Mouse (Mus musculus): ENCODE measurements around the gene Mmab. TPM values are rescaled to one million over a fixed set of nuclear protein-coding genes. Genes with fewer than 3 reads are reported as not detected.

Gene Mmab
- polyA plus RNA-seq, 1 experiment: 36.7 TPM

- H3K4me1 ChIP-seq (ENCODE audit: control insufficient read depth, insufficient read depth, insufficient read length, low read length): peaks cover 2% of the 10 kb centered on the region; the same call in 1 of the 2 replicates
- H3K27ac ChIP-seq (replicated peaks; ENCODE audit: low read depth, low read length): no peak overlapping the region
- no peak overlapping the region for H3K4me3 ChIP-seq (ENCODE audit: insufficient read depth, low read depth, low read length)
Observed at GRCm38 (mm10) chr5:114456995-114457605, 13.2 kb upstream of the Mmab start.

GRCm38 (mm10) chr5:114456287-114456686 is 12.4 kb upstream of the Mmab start:
- Histone ChIP-seq H3K27ac (replicated peaks; ENCODE audit: low read depth, low read length) (no peak overlapping the region), H3K4me3 (ENCODE audit: insufficient read depth, low read depth, low read length) (no peak overlapping the region), H3K4me1 (ENCODE audit: control insufficient read depth, insufficient read depth, insufficient read length, low read length) (no peaks in the 10 kb centered on the region)

GRCm38 (mm10) chr5:114449011-114449410 is 5.2 kb upstream of the Mmab start:
- no peak overlapping the region for H3K4me3 ChIP-seq (ENCODE audit: insufficient read depth, low read depth, low read length)
- no peaks in the 10 kb centered on the region for H3K4me1 ChIP-seq (ENCODE audit: control insufficient read depth, insufficient read depth, insufficient read length, low read length)
- no peak overlapping the region for H3K27ac ChIP-seq (replicated peaks; ENCODE audit: low read depth, low read length)

- H3K4me1 ChIP-seq (ENCODE audit: control insufficient read depth, insufficient read depth, insufficient read length, low read length): no peaks in the 10 kb centered on the region
- no peak overlapping the region for H3K27ac ChIP-seq (replicated peaks; ENCODE audit: low read depth, low read length)
- peak overlapping the region; percentile 72 for H3K4me3 ChIP-seq (ENCODE audit: insufficient read depth, low read depth, low read length)
Observed at GRCm38 (mm10) chr5:114444368-114444692, 470 bp upstream of the Mmab start.

- H3K4me3 ChIP-seq (ENCODE audit: insufficient read depth, low read depth, low read length): no peak overlapping the region
- H3K27ac ChIP-seq (replicated peaks; ENCODE audit: low read depth, low read length): no peak overlapping the region
- H3K4me1 ChIP-seq (ENCODE audit: control insufficient read depth, insufficient read depth, insufficient read length, low read length): no peaks in the 10 kb centered on the region
Observed at GRCm38 (mm10) chr5:114435588-114435987, 8.3 kb downstream of the Mmab start.

GRCm38 (mm10) chr5:114434359-114434758 is 9.5 kb downstream of the Mmab start:
- H3K4me1 ChIP-seq (ENCODE audit: control insufficient read depth, insufficient read depth, insufficient read length, low read length): no peaks in the 10 kb centered on the region
- no peak overlapping the region for H3K27ac ChIP-seq (replicated peaks; ENCODE audit: low read depth, low read length)
- no peak overlapping the region for H3K4me3 ChIP-seq (ENCODE audit: insufficient read depth, low read depth, low read length)

- H3K4me1 ChIP-seq (ENCODE audit: control insufficient read depth, insufficient read depth, insufficient read length, low read length): no peaks in the 10 kb centered on the region
- no peak overlapping the region for H3K27ac ChIP-seq (replicated peaks; ENCODE audit: low read depth, low read length)
- no peak overlapping the region for H3K4me3 ChIP-seq (ENCODE audit: insufficient read depth, low read depth, low read length)
Observed at GRCm38 (mm10) chr5:114429781-114430180, 14.1 kb downstream of the Mmab start.

- Histone ChIP-seq H3K27ac (replicated peaks; ENCODE audit: low read depth, low read length) (no peak overlapping the region), H3K4me1 (ENCODE audit: control insufficient read depth, insufficient read depth, insufficient read length, low read length) (no peaks in the 10 kb centered on the region), H3K4me3 (ENCODE audit: insufficient read depth, low read depth, low read length) (no peak overlapping the region)
Observed at GRCm38 (mm10) chr5:114428621-114429020, 15.2 kb downstream of the Mmab start.

- Histone ChIP-seq H3K4me3 (ENCODE audit: insufficient read depth, low read depth, low read length) (no peak overlapping the region), H3K27ac (replicated peaks; ENCODE audit: low read depth, low read length) (no peak overlapping the region), H3K4me1 (ENCODE audit: control insufficient read depth, insufficient read depth, insufficient read length, low read length) (no peaks in the 10 kb centered on the region)
Observed at GRCm38 (mm10) chr5:114426732-114427131, 17.1 kb downstream of the Mmab start.

GRCm38 (mm10) chr5:114423961-114424360 is 19.9 kb downstream of the Mmab start:
- H3K27ac ChIP-seq (replicated peaks; ENCODE audit: low read depth, low read length): no peak overlapping the region
- H3K4me3 ChIP-seq (ENCODE audit: insufficient read depth, low read depth, low read length): no peak overlapping the region
- no peaks in the 10 kb centered on the region for H3K4me1 ChIP-seq (ENCODE audit: control insufficient read depth, insufficient read depth, insufficient read length, low read length)

- no peak overlapping the region for H3K4me3 ChIP-seq (ENCODE audit: insufficient read depth, low read depth, low read length)
- no peak overlapping the region for H3K27ac ChIP-seq (replicated peaks; ENCODE audit: low read depth, low read length)
- H3K4me1 ChIP-seq (ENCODE audit: control insufficient read depth, insufficient read depth, insufficient read length, low read length): no peaks in the 10 kb centered on the region
Observed at GRCm38 (mm10) chr5:114422591-114422990, 21.3 kb downstream of the Mmab start.

GRCm38 (mm10) chr5:114421561-114422298 is 22.1 kb downstream of the Mmab start:
- H3K4me3 ChIP-seq (ENCODE audit: insufficient read depth, low read depth, low read length): no peak overlapping the region
- no peaks in the 10 kb centered on the region for H3K4me1 ChIP-seq (ENCODE audit: control insufficient read depth, insufficient read depth, insufficient read length, low read length)
- H3K27ac ChIP-seq (replicated peaks; ENCODE audit: low read depth, low read length): no peak overlapping the region

GRCm38 (mm10) chr5:114418541-114418940 is 25.3 kb downstream of the Mmab start:
- no peak overlapping the region for H3K4me3 ChIP-seq (ENCODE audit: insufficient read depth, low read depth, low read length)
- no peak overlapping the region for H3K27ac ChIP-seq (replicated peaks; ENCODE audit: low read depth, low read length)
- no peaks in the 10 kb centered on the region for H3K4me1 ChIP-seq (ENCODE audit: control insufficient read depth, insufficient read depth, insufficient read length, low read length)

GRCm38 (mm10) chr5:114416855-114417254 is 27.0 kb downstream of the Mmab start:
- Histone ChIP-seq H3K4me3 (ENCODE audit: insufficient read depth, low read depth, low read length) (no peak overlapping the region), H3K4me1 (ENCODE audit: control insufficient read depth, insufficient read depth, insufficient read length, low read length) (no peaks in the 10 kb centered on the region), H3K27ac (replicated peaks; ENCODE audit: low read depth, low read length) (no peak overlapping the region)

GRCm38 (mm10) chr5:114415606-114416005 is 28.3 kb downstream of the Mmab start:
- no peak overlapping the region for H3K27ac ChIP-seq (replicated peaks; ENCODE audit: low read depth, low read length)
- H3K4me3 ChIP-seq (ENCODE audit: insufficient read depth, low read depth, low read length): no peak overlapping the region
- no peaks in the 10 kb centered on the region for H3K4me1 ChIP-seq (ENCODE audit: control insufficient read depth, insufficient read depth, insufficient read length, low read length)

GRCm38 (mm10) chr5:114413067-114413735 is 30.7 kb downstream of the Mmab start:
- H3K4me3 ChIP-seq (ENCODE audit: insufficient read depth, low read depth, low read length): no peak overlapping the region
- no peaks in the 10 kb centered on the region for H3K4me1 ChIP-seq (ENCODE audit: control insufficient read depth, insufficient read depth, insufficient read length, low read length)
- no peak overlapping the region for H3K27ac ChIP-seq (replicated peaks; ENCODE audit: low read depth, low read length)

All from brown adipose tissue, adult 24 weeks (tissue).